Mouse (Mus musculus) heart, embryonic 16.5 days (tissue): ENCODE measurements around the gene Ldb3. TPM values are rescaled to one million over a fixed set of nuclear protein-coding genes. Genes with fewer than 3 reads are reported as not detected.

Experiments used
- ATAC-seq: fragments of 200-750 bp; cut with Nextera tagmentation; replicated peaks from 2 replicates; pipeline ENCODE4 v1.8.0; 2017; ENCODE audit warnings: moderate number of reproducible peaks; ENCODE audit not compliant: insufficient read depth, low FRiP score; ENCODE audit errors: extremely low read depth
- H3K27ac ChIP-seq: fragments of 300-500 bp; sonication (generic); 2 replicates; pipeline ENCODE4 v1.5.1; 2014; ENCODE audit warnings: mild to moderate bottlenecking, low read length, control low read depth, moderate library complexity
- H3K27me3 ChIP-seq: fragments of 300-500 bp; sonication (generic); 2 replicates; pipeline ENCODE4 v1.6.1; 2014; ENCODE audit warnings: low read length, mixed read lengths; ENCODE audit not compliant: control insufficient read depth, insufficient read depth
- H3K36me3 ChIP-seq: fragments of 300-500 bp; sonication (generic); 2 replicates; pipeline ENCODE4 v1.6.1; 2014; ENCODE audit not compliant: control insufficient read depth, insufficient read depth
- H3K4me1 ChIP-seq: fragments of 300-500 bp; sonication (generic); 2 replicates; pipeline ENCODE4 v1.6.1; 2014; ENCODE audit warnings: low read length, mixed read lengths; ENCODE audit not compliant: control insufficient read depth, insufficient read depth
- H3K4me2 ChIP-seq: fragments of 300-500 bp; sonication (generic); 2 replicates; pipeline ENCODE4 v1.6.1; 2014; ENCODE audit warnings: low read depth, mild to moderate bottlenecking, control low read depth, low read length
- H3K4me3 ChIP-seq: fragments of 300-500 bp; sonication (generic); 2 replicates; pipeline ENCODE4 v1.5.1; 2014; ENCODE audit warnings: mild to moderate bottlenecking, control low read depth, low read length
- H3K9ac ChIP-seq: fragments of 300-500 bp; sonication (generic); 2 replicates; pipeline ENCODE4 v1.6.1; 2014; ENCODE audit warnings: low read length, control low read depth
- H3K9me3 ChIP-seq: fragments of 300-500 bp; sonication (generic); replicated peaks from 2 replicates; pipeline ENCODE4 v1.6.1; 2016; ENCODE audit warnings: low read length; ENCODE audit not compliant: control insufficient read depth
- WGBS: fragments of 180-500 bp; shearing (Covaris S2); extraction: QIAGEN DNeasy Blood & Tissue Kit; methylation state at CpG from one replicate; pipeline ENCODE4 v1.1.7; 2014; 5-methylcytosine and 5-hydroxymethylcytosine counted together
- polyA plus RNA-seq: library from polyadenylated mRNA; unstranded; fragments of >200 nt; fragmentation: Nextera tagmentation; extraction: Ambion mirVana; gene quantifications from 2 replicates; pipeline ENCODE4 v1.2.1, GENCODE M21; 2015

The Ldb3 gene
- polyA plus RNA-seq, 1 experiment from 2014 or later = 356 TPM

DNA sequence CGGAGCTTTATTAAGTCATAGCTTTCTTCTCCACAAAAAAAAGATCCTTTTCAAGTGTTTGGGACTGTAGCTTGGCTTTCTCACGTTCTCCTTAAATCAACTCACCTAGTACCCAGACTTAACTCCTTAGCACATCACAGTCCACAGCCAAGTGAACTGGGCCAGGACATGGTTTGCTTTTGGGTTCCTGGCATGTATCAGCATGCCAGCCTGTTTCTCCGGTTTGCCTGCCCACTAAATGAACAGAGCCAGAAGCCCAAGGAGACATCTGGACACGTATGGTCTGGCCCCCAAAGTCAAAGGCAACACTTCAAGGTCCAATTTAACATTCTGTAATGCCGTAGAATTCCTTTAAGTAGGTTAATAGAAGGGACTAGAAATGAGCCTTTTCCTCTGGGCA, 84.1 kb downstream of the Ldb3 start:
- Histone ChIP-seq H3K27me3 (no peaks in the 10 kb centered on the region; the same call in 1 of the 2 replicates), H3K9me3 (no peaks in the 10 kb centered on the region), H3K4me2 (no peak overlapping the region), H3K4me3 (no peak overlapping the region), H3K4me1 (peaks cover 38% of the 10 kb centered on the region), H3K27ac (no peak overlapping the region; the same call in 1 of the 2 replicates), H3K9ac (no peak overlapping the region), H3K36me3 (no peaks in the 10 kb centered on the region)
- WGBS = 85% methylated on average over 5 of the region's 5 CpGs
- ATAC-seq = no peak

DNA sequence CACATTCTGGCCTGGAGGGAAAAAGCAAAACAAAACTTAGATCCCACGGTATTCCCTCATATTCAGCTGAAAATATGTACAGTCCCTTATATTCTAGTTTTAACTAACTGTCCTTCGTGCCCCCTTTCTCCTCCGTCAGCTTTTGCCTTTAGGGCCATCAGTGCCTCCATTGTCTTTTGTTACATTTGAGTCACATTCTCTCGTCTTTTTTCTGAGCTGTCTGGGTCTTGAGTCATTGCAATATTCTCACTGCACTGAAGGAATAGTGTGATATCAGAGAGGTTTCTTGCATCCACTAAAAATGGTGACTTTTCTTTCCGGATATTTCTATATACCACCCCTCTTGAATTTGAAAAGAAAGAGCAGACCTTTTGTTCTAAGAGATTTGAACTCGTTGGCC, 84.7 kb downstream of the Ldb3 start:
- H3K36me3 ChIP-seq = no peaks in the 10 kb centered on the region
- H3K4me1 ChIP-seq = peaks cover 44% of the 10 kb centered on the region
- no peaks in the 10 kb centered on the region; the same call in 1 of the 2 replicates for H3K27me3 ChIP-seq
- H3K27ac ChIP-seq = peak overlapping the region; percentile 59
- H3K9me3 ChIP-seq = no peaks in the 10 kb centered on the region
- 70% methylated on average over 6 of the region's 6 CpGs for WGBS
- no peak for ATAC-seq
- no peak overlapping the region for H3K9ac ChIP-seq
- no peak overlapping the region; the same call in 1 of the 2 replicates for H3K4me2 ChIP-seq
- no peak overlapping the region for H3K4me3 ChIP-seq

DNA sequence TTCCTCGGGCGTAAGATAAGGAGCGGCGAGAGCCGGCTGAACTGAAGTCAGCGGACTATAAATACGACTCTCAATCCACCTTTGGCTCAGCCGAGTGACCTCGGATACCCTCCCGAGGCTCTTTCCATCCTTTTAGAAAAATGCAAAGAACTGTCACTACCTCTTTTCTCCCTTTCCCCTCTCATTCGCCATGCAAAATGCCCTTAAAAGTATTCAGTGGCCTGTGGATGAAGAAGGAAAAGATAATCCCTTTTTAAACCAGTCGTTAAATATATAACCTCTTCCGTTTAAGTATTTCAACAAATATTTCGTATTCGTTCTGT, 85.2 kb downstream of the Ldb3 start, which contains the start of gene Bmpr1a:
Gene Bmpr1a, minus strand, starts transcription at position 17 of the 323 bp plus-strand sequence.
- Histone ChIP-seq H3K9me3 (no peaks in the 10 kb centered on the region), H3K4me1 (peaks cover 45% of the 10 kb centered on the region), H3K27ac (peak within 1 kb of the TSS; percentile 99), H3K27me3 (no peaks in the 10 kb centered on the region; the same call in 1 of the 2 replicates), H3K36me3 (no peaks in the 10 kb centered on the region), H3K4me2 (peak within 1 kb of the TSS; percentile 66), H3K9ac (peak within 1 kb of the TSS; percentile 96), H3K4me3 (peak within 1 kb of the TSS; percentile 87)
- no peak for ATAC-seq
- WGBS = 8% methylated on average over 15 of the region's 15 CpGs

DNA sequence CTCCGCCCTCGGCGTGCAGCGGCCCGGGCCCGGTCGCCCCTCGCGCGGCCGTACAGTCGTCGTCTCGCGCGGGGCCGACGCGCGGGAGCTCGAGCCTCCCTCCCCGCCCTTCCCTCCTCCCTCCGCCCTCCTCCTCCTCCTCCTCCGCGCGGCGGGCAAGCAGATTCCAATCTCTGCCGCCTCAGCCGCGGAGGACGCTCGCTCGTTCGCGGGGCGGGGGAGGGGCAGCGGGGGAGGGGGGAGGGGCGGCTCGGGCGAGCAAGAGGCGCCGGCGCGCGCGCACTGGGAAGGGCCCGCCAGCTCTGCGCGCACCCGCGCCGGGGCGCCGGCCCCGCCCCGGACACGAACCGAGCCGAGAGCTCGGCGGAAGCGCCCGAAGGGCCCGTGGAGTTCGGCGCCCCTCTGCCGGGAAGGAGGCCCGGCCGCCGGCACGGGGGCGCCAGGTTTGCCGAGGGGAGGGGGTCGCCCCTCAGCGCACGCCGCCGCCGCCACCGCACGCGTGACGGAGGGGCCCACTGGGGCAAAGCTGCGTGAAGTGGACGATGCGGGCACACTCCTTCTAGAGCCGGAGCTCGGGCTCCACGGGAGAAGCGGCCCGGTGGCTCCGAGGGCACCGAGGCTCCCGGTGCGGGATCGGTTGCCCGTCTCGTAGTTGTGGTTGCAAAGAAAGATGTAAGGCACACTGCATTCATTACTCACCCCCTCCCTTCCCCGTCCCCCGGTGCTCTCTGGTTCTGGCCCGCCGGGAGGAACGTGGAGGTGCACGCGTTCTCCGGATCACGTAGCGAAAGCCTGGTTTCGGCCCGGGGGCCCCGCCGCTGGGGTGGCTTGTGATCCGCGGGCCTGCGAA, 85.8 kb downstream of the Ldb3 start:
- Histone ChIP-seq H3K4me3 (peak overlapping the region; percentile 87), H3K27me3 (no peaks in the 10 kb centered on the region; the same call in 1 of the 2 replicates), H3K9me3 (no peaks in the 10 kb centered on the region), H3K4me2 (peak overlapping the region; percentile 66), H3K27ac (peak overlapping the region; percentile 99), H3K36me3 (no peaks in the 10 kb centered on the region), H3K4me1 (peaks cover 47% of the 10 kb centered on the region), H3K9ac (peak overlapping the region; percentile 96)
- under 1% methylated on average over 85 of the region's 115 CpGs for WGBS
- ATAC-seq = peak; percentile 86

DNA sequence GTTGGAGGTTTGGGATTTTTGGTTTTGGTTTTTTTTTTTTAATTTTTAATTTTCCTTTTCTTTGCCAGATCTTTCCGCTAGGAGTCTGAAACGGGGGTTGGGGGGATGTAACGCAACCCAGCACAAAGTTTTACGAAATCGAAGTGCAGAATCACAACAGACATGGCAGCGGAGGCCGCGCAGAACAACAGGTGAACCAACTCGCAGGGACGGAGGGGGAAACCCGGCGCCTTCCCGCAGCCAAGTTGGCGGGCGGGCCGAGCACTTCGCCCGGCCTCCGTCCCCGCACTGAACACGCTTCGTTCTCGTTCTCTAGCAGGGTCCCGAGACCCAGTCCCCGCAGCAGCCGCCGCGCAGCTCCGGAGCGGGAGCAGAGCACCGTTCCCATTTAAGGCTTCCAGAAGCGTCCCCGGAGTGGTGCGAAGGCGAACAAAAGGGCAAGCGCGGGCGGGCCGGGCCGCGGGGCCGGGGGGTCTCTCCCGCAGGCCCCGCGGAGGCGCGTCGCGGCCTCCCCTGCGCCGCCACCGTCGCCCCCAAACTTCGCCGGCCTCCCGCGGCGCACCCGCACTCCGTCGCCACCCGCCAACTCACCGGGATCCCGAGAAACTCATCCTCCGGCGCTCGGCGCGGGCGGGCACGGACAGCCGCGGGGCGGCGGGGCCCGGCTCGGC, 86.5 kb downstream of the Ldb3 start:
- Histone ChIP-seq H3K9me3 (no peaks in the 10 kb centered on the region), H3K27ac (peak overlapping the region; percentile 98), H3K27me3 (no peaks in the 10 kb centered on the region; the same call in 1 of the 2 replicates), H3K9ac (peak overlapping the region; percentile 96), H3K4me1 (peaks cover 51% of the 10 kb centered on the region), H3K4me3 (peak overlapping the region; percentile 87), H3K36me3 (no peaks in the 10 kb centered on the region), H3K4me2 (peak overlapping the region; percentile 66)
- ATAC-seq = peak; percentile 15; the same call in 1 of the 2 replicates
- WGBS = under 1% methylated on average over 74 of the region's 77 CpGs

DNA sequence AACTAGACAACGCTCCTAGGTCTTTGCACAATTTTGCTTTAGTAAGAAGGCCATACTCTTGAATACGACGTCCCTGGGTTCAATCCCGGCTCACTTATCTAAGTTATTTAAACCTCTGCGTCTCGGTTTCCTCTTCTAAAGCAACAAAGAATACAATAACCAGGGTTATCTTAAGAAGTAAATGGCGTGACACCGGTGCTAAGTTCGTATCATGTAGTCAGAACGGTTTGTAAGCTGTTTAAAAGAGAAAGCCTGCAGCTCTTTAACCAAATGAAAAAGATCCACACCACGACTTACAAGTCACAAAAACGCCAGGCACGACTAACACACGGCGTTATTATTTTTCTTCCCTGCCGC, 87.1 kb downstream of the Ldb3 start:
- Histone ChIP-seq H3K36me3 (no peaks in the 10 kb centered on the region), H3K4me3 (peak overlapping the region; percentile 87), H3K9me3 (no peaks in the 10 kb centered on the region), H3K9ac (peak overlapping the region; percentile 96), H3K4me2 (peak overlapping the region; percentile 66), H3K27me3 (no peaks in the 10 kb centered on the region; the same call in 1 of the 2 replicates), H3K27ac (peak overlapping the region; percentile 98), H3K4me1 (peaks cover 51% of the 10 kb centered on the region)
- no peak for ATAC-seq
- under 1% methylated on average over 16 of the region's 16 CpGs for WGBS

DNA sequence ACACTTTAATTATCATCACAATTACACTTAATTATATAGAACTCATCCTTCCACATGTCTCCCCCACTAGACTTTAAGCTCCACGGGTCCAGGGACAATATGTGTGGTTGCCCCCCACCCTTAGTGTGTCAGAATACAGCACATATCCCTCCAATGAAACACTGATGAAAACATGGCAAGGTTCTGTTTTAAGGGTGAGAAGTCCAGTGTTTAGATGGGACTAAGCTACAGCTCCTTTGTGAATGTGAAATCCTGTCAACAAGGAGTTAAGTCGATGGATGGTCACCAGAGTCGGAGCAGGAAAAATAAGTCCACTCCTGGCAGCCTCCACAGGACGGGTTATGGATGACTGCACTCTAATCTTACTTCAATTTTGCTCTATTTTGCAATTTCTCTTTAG, 88.2 kb downstream of the Ldb3 start:
- WGBS = 11% methylated on average over 4 of the region's 4 CpGs
- H3K9ac ChIP-seq = peak overlapping the region; percentile 96; the same call in 1 of the 2 replicates
- peaks cover 50% of the 10 kb centered on the region for H3K4me1 ChIP-seq

DNA sequence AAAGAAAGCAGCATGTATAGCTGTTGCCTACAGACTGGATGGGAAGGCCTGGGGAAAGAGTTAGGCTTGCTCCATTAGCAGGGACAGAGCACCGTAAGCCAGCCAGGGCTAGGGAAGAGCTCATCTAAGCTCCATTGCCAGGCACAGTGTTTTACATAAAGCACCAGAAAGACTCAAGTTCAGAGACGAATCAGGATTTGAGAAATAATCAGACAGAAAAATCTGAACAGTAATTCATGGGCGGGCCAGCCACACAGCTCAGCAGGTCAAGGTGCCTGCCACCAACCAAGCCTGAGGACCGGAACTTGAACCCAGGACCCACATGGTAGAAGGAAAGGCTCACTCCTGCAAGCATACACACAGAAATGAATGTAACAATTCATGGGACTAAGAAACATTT, 88.8 kb downstream of the Ldb3 start:
- 47% methylated on average over 4 of the region's 4 CpGs for WGBS
- Histone ChIP-seq H3K36me3 (no peaks in the 10 kb centered on the region), H3K4me1 (peaks cover 45% of the 10 kb centered on the region), H3K27ac (no peak overlapping the region), H3K4me2 (peak overlapping the region; percentile 66), H3K9ac (0 out of 2 replicates have a peak overlapping the region, but pooled peaks have one; percentile 22), H3K27me3 (no peaks in the 10 kb centered on the region), H3K9me3 (no peaks in the 10 kb centered on the region), H3K4me3 (peak overlapping the region; percentile 4; the same call in 1 of the 2 replicates)
- no peak for ATAC-seq

More for the DNA sequence above, 88.2 kb downstream of the Ldb3 start:
- H3K27ac ChIP-seq = no peak overlapping the region
- no peaks in the 10 kb centered on the region for H3K36me3 ChIP-seq
- ATAC-seq = no peak
- H3K4me3 ChIP-seq = peak overlapping the region; percentile 87
- H3K27me3 ChIP-seq = no peaks in the 10 kb centered on the region; the same call in 1 of the 2 replicates
- peak overlapping the region; percentile 66 for H3K4me2 ChIP-seq
- H3K9me3 ChIP-seq = no peaks in the 10 kb centered on the region

DNA sequence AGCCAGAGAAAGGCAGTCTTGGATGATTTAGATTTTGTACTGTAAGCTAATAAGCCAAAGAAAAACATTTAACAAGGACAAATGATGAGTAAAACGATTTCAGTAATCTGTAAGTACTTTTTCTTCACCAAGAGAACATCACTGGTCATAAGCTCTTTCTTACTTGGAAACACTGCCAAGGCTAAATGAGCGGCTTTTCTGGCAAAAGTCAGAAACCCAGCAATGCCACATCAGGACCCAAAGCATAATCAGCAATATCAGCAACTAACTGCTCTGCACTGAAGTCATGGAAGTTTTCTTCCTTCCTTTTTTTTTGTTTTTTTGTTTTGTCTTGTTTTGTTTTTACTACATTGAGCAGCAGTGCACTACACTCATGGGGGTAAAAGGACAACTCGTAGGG, 91.1 kb downstream of the Ldb3 start:
- Histone ChIP-seq H3K27ac (no peak overlapping the region), H3K9ac (no peak overlapping the region), H3K27me3 (no peaks in the 10 kb centered on the region), H3K4me3 (no peak overlapping the region), H3K4me1 (peaks cover 48% of the 10 kb centered on the region), H3K9me3 (no peaks in the 10 kb centered on the region), H3K4me2 (no peak overlapping the region), H3K36me3 (no peaks in the 10 kb centered on the region)
- WGBS = 64% methylated on average over 3 of the region's 3 CpGs
- no peak for ATAC-seq
